Comparison of ENCODE assay signal across 8 mouse cellular contexts in genomic region chr11:80478694-80479412, GRCm38 (mm10). TPM values are rescaled to one million over a fixed set of nuclear protein-coding genes. Genes with fewer than 3 reads are reported as not detected.
A peak's percentile ranks its signal among the peaks of the same experiment; 100 is the strongest.
DNase-seq lines count a peak whose midpoint lies in the region; ATAC-seq lines count a peak whose summit lies in the region.

No protein-coding gene starts in this region.

- H3K27ac ChIP-seq in neural tube, embryonic 11.5 days (ENCODE audit: low read depth, low read length): no peak overlapping the region
- no peak overlapping the region for H3K27ac ChIP-seq in forebrain, embryonic 11.5 days (ENCODE audit: low read depth, low read length)
- H3K27ac ChIP-seq in limb, embryonic 11.5 days (replicated peaks; ENCODE audit: low read depth, low read length): no peak overlapping the region
- peak overlapping the region; percentile 97 for H3K27ac ChIP-seq in neural tube, embryonic 14.5 days (ENCODE audit: low read depth, low read length)

- no peaks in the 10 kb centered on the region for H3K36me3 ChIP-seq in neural tube, embryonic 11.5 days (ENCODE audit: control insufficient read depth, insufficient read depth, low read length)
- no peaks in the 10 kb centered on the region for H3K36me3 ChIP-seq in forebrain, embryonic 11.5 days (ENCODE audit: control insufficient read depth, insufficient read depth, low read length)
- no peaks in the 10 kb centered on the region; the same call in 1 of the 2 replicates for H3K36me3 ChIP-seq in limb, embryonic 11.5 days (ENCODE audit: control insufficient read depth, insufficient read depth, low read length)
- no peaks in the 10 kb centered on the region; the same call in 1 of the 2 replicates for H3K36me3 ChIP-seq in neural tube, embryonic 14.5 days (ENCODE audit: control insufficient read depth, insufficient read depth, low read length)

- peak overlapping the region; percentile 67 for H3K4me3 ChIP-seq in neural tube, embryonic 11.5 days (ENCODE audit: low read depth, low read length)
- peak overlapping the region; percentile 75 for H3K4me3 ChIP-seq in forebrain, embryonic 11.5 days (ENCODE audit: low read depth, low read length)
- 0 out of 2 replicates have a peak overlapping the region, but pooled peaks have one; percentile 5 for H3K4me3 ChIP-seq in limb, embryonic 11.5 days (ENCODE audit: low read depth, low read length)
- peak overlapping the region; percentile 95 for H3K4me3 ChIP-seq in neural tube, embryonic 14.5 days (ENCODE audit: low read depth, low read length)

- no peak for ATAC-seq in neural tube, embryonic 11.5 days (ENCODE audit: insufficient read depth, low FRiP score, low TSS enrichment)
- ATAC-seq in forebrain, embryonic 11.5 days (replicated peaks; ENCODE audit: low FRiP score): no peak
- no peak for ATAC-seq in limb, embryonic 11.5 days (ENCODE audit: insufficient number of reproducible peaks, low FRiP score, low TSS enrichment, low read depth)
- no peak for ATAC-seq in neural tube, embryonic 14.5 days (ENCODE audit: low read depth)
- no peak for ATAC-seq in monocyte, adult 5-6 weeks (replicated peaks; ENCODE audit: insufficient number of reproducible peaks, low FRiP score, low TSS enrichment, poor library complexity, severe bottlenecking)

- H3K9me3 ChIP-seq in neural tube, embryonic 11.5 days (ENCODE audit: control insufficient read depth, low read length): no peaks in the 10 kb centered on the region
- H3K9me3 ChIP-seq in forebrain, embryonic 11.5 days (ENCODE audit: control insufficient read depth, low read length): no peaks in the 10 kb centered on the region
- no peaks in the 10 kb centered on the region for H3K9me3 ChIP-seq in limb, embryonic 11.5 days (ENCODE audit: control insufficient read depth, low read length)
- H3K9me3 ChIP-seq in neural tube, embryonic 14.5 days (ENCODE audit: control insufficient read depth, low read length): no peaks in the 10 kb centered on the region

- DNase-seq in neural tube, embryonic 11.5 days (ENCODE audit: low spot score): no peak
- DNase-seq in neural tube, embryonic 10.5 days (ENCODE audit: extremely low spot score, low spot score): no peak
- no peak for DNase-seq in forebrain, embryonic 11.5 days (ENCODE audit: low spot score)
- DNase-seq in limb, embryonic 11.5 days (ENCODE audit: low spot score): peak; percentile 23
- DNase-seq in urinary bladder, postnatal 14 days (ENCODE audit: low spot score): no peak
- DNase-seq in adrenal gland, postnatal 14 days: no peak

- peaks cover 11% of the 10 kb centered on the region for H3K4me1 ChIP-seq in neural tube, embryonic 11.5 days (ENCODE audit: control insufficient read depth, insufficient read depth, low read length)
- peaks cover 13% of the 10 kb centered on the region; the same call in 1 of the 2 replicates for H3K4me1 ChIP-seq in forebrain, embryonic 11.5 days (replicated peaks; ENCODE audit: control insufficient read depth, insufficient read depth, low read length)
- H3K4me1 ChIP-seq in limb, embryonic 11.5 days (ENCODE audit: control insufficient read depth, insufficient read depth, low read length): peaks cover 7% of the 10 kb centered on the region
- peaks cover 24% of the 10 kb centered on the region for H3K4me1 ChIP-seq in neural tube, embryonic 14.5 days (ENCODE audit: control insufficient read depth, insufficient read depth, low read length)

- H3K9ac ChIP-seq in neural tube, embryonic 11.5 days (ENCODE audit: low read length): peak overlapping the region; percentile 84
- peak overlapping the region; percentile 91 for H3K9ac ChIP-seq in forebrain, embryonic 11.5 days (ENCODE audit: low read length)
- H3K9ac ChIP-seq in limb, embryonic 11.5 days (ENCODE audit: low read length): 0 out of 2 replicates have a peak overlapping the region, but pooled peaks have one; percentile 22
- H3K9ac ChIP-seq in neural tube, embryonic 14.5 days (replicated peaks; ENCODE audit: low read depth, low read length): peak overlapping the region; percentile 98

- H3K4me2 ChIP-seq in neural tube, embryonic 11.5 days (ENCODE audit: low read depth): peak overlapping the region; percentile 96
- peak overlapping the region; percentile 91 for H3K4me2 ChIP-seq in forebrain, embryonic 11.5 days (ENCODE audit: low read depth, low read length, severe bottlenecking)
- H3K4me2 ChIP-seq in limb, embryonic 11.5 days (ENCODE audit: low read depth, severe bottlenecking): peak overlapping the region; percentile 26; the same call in 1 of the 2 replicates
- H3K4me2 ChIP-seq in neural tube, embryonic 14.5 days (ENCODE audit: low read depth, low read length): peak overlapping the region; percentile 96

- whole genome bisulfite sequencing in neural tube, embryonic 11.5 days: 57% methylated on average over 14 of the region's 14 CpGs
- 33% methylated on average over 14 of the region's 14 CpGs for WGBS in forebrain, embryonic 11.5 days
- 65% methylated on average over 14 of the region's 14 CpGs for WGBS in limb, embryonic 11.5 days
- 24% methylated on average over 14 of the region's 14 CpGs for WGBS in neural tube, embryonic 14.5 days

- peaks cover 7% of the 10 kb centered on the region; the same call in 1 of the 2 replicates for H3K27me3 ChIP-seq in neural tube, embryonic 11.5 days (ENCODE audit: control insufficient read depth, insufficient read depth, low read length)
- peaks cover 7% of the 10 kb centered on the region; the same call in 1 of the 2 replicates for H3K27me3 ChIP-seq in forebrain, embryonic 11.5 days (ENCODE audit: control insufficient read depth, insufficient read depth, low read length)
- no peaks in the 10 kb centered on the region for H3K27me3 ChIP-seq in limb, embryonic 11.5 days (ENCODE audit: control insufficient read depth, insufficient read depth, low read length)
- H3K27me3 ChIP-seq in neural tube, embryonic 14.5 days (ENCODE audit: control insufficient read depth, insufficient read depth, low read length): 0 out of 2 replicates have a peak, but pooled peaks cover 4% of the 10 kb centered on the region

RNA-seq across cellular contexts. Expression of gene Cdk5r1, which starts 2.0 kb away (rescaled TPM):
- 19.0 and 20.9 TPM in 2 replicates for polyA plus RNA-seq in neural tube, embryonic 11.5 days (2014; fragmentation: Nextera tagmentation; extraction: Ambion mirVana)
- polyA plus RNA-seq in forebrain, embryonic 11.5 days (2014; fragmentation: Nextera tagmentation; extraction: Ambion mirVana): 15.7 and 18.4 TPM in 2 replicates
- polyA plus RNA-seq in limb, embryonic 11.5 days (2014; fragmentation: Nextera tagmentation; extraction: Ambion mirVana): 1.9 and 2.1 TPM in 2 replicates
- polyA plus RNA-seq in neural tube, embryonic 14.5 days (2014; fragmentation: Nextera tagmentation; extraction: Ambion mirVana): 83.1 and 84.0 TPM in 2 replicates
- 0.49 to 3.8 TPM (median 2.4 TPM) in 3 replicates for total RNA-seq in monocyte, adult 5-6 weeks (2017)
- total RNA-seq in adrenal gland, postnatal 14 days (2021): 2.6 and 4.7 TPM in 2 replicates

RNA-seq across cellular contexts. Expression of gene Psmd11, which starts 50.4 kb away (rescaled TPM):
- polyA plus RNA-seq in neural tube, embryonic 11.5 days (2014; fragmentation: Nextera tagmentation; extraction: Ambion mirVana): 307 and 313 TPM in 2 replicates
- polyA plus RNA-seq in forebrain, embryonic 11.5 days (2014; fragmentation: Nextera tagmentation; extraction: Ambion mirVana): 333 and 347 TPM in 2 replicates
- 316 and 334 TPM in 2 replicates for polyA plus RNA-seq in limb, embryonic 11.5 days (2014; fragmentation: Nextera tagmentation; extraction: Ambion mirVana)
- polyA plus RNA-seq in neural tube, embryonic 14.5 days (2014; fragmentation: Nextera tagmentation; extraction: Ambion mirVana): 255 and 303 TPM in 2 replicates
- total RNA-seq in monocyte, adult 5-6 weeks (2017): 47.1 to 87.8 TPM (median 55.9 TPM) in 3 replicates
- 124 and 132 TPM in 2 replicates for total RNA-seq in adrenal gland, postnatal 14 days (2021)

Comparison
In these comparisons a context has a peak if more than half of its experiments do, and no peak if none do; other contexts are left out.
1. H3K4me2 ChIP-seq: peak in every context shown above with its lines; median percentile 96 in neural tube, embryonic 11.5 days; 96 in neural tube, embryonic 14.5 days; 91 in forebrain, embryonic 11.5 days; 26 in limb, embryonic 11.5 days.
2. H3K4me3 ChIP-seq: peak in every context shown above with its lines; median percentile 95 in neural tube, embryonic 14.5 days; 75 in forebrain, embryonic 11.5 days; 67 in neural tube, embryonic 11.5 days; 5 in limb, embryonic 11.5 days.
3. H3K9ac ChIP-seq: peak in every context shown above with its lines; median percentile 98 in neural tube, embryonic 14.5 days; 91 in forebrain, embryonic 11.5 days; 84 in neural tube, embryonic 11.5 days; 22 in limb, embryonic 11.5 days.